Mouse (Mus musculus) midbrain, postnatal 0 days (tissue): Measurements from ENCODE around the gene Tnfaip2. TPM values are rescaled to one million over a fixed set of nuclear protein-coding genes. Genes with fewer than 3 reads are reported as not detected.

Source experiments
- ATAC-seq: fragments of 200-750 bp; cut with Nextera tagmentation; 2 replicates; pipeline ENCODE4 v1.8.0; 2017; ENCODE audit warnings: moderate number of reproducible peaks, mild to moderate bottlenecking, moderate TSS enrichment, moderate library complexity; ENCODE audit not compliant: low FRiP score
- DNase-seq: peaks from one replicate; pipeline ENCODE4 v3.0.0-alpha.2; 2015; ENCODE audit warnings: low spot score
- H3K27ac ChIP-seq: fragments of 300-500 bp; sonication (generic); 2 replicates; pipeline ENCODE4 v1.5.1; 2014; ENCODE audit warnings: low read depth, mild to moderate bottlenecking, low read length, mixed read lengths
- H3K27me3 ChIP-seq: fragments of 300-500 bp; sonication (generic); 2 replicates; pipeline ENCODE4 v1.6.1; 2014; ENCODE audit warnings: low read length, control low read depth, mixed read lengths; ENCODE audit not compliant: insufficient read depth
- H3K36me3 ChIP-seq: fragments of 300-500 bp; sonication (generic); 2 replicates; pipeline ENCODE4 v1.6.1; 2014; ENCODE audit warnings: low read length, control low read depth, mixed read lengths; ENCODE audit not compliant: insufficient read depth
- H3K4me1 ChIP-seq: fragments of 300-500 bp; sonication (generic); 2 replicates; pipeline ENCODE4 v1.6.1; 2014; ENCODE audit warnings: mild to moderate bottlenecking, control low read depth, antibody characterized with exemption, low read length, mixed read lengths; ENCODE audit not compliant: insufficient read depth
- H3K4me2 ChIP-seq: fragments of 300-500 bp; sonication (generic); 2 replicates; pipeline ENCODE4 v1.6.1; 2014; ENCODE audit warnings: low read depth, mild to moderate bottlenecking, low read length, mixed read lengths; ENCODE audit not compliant: poor library complexity, severe bottlenecking
- H3K4me3 ChIP-seq: fragments of 300-500 bp; sonication (generic); 2 replicates; pipeline ENCODE4 v1.5.1; 2014; ENCODE audit warnings: low read depth, mild to moderate bottlenecking, low read length, moderate library complexity
- H3K9ac ChIP-seq: fragments of 300-500 bp; sonication (generic); replicated peaks from 2 replicates; pipeline ENCODE4 v1.6.1; 2014; ENCODE audit warnings: mild to moderate bottlenecking, low read length, moderate library complexity, mixed read lengths; ENCODE audit not compliant: poor library complexity, severe bottlenecking
- H3K9me3 ChIP-seq: fragments of 300-500 bp; sonication (generic); 2 replicates; pipeline ENCODE4 v1.6.1; 2016; ENCODE audit warnings: low read length, control low read depth
- CTCF ChIP-seq: IDR thresholded peaks from 2 replicates; pipeline ENCODE4 v1.5.1; 2016; ENCODE audit warnings: antibody characterized with exemption, mild to moderate bottlenecking
- WGBS: fragments of 180-500 bp; shearing (Covaris S2); extraction: QIAGEN DNeasy Blood & Tissue Kit; methylation state at CpG from one replicate; pipeline ENCODE4 v1.1.7; 2014; 5-methylcytosine and 5-hydroxymethylcytosine counted together
- polyA plus RNA-seq: library from polyadenylated mRNA; unstranded; fragments of >200 nt; fragmentation: Nextera tagmentation; extraction: Ambion mirVana; gene quantifications from 2 replicates; pipeline ENCODE4 v1.2.1, GENCODE M21; 2015
- total RNA-seq: library from RNA; depleted of rRNA; stranded (reverse); fragments of >200 nt; gene quantifications from 2 replicates; pipeline ENCODE4 v1.2.3, GENCODE M21; 2014

Tnfaip2 gene
- total and polyA plus RNA-seq, 2 experiments from 2014 or later, result 0.38 to 1.5 TPM

GRCm38 (mm10) chr12:111419918-111420317, 22.4 kb upstream of the Tnfaip2 start:
- Histone ChIP-seq H3K36me3 (no peaks in the 10 kb centered on the region), H3K9ac (no peak overlapping the region), H3K4me1 (no peaks in the 10 kb centered on the region), H3K27ac (no peak overlapping the region), H3K4me2 (no peak overlapping the region), H3K27me3 (peaks cover 32% of the 10 kb centered on the region), H3K9me3 (no peaks in the 10 kb centered on the region), H3K4me3 (no peak overlapping the region)
- DNase-seq (no peak), ATAC-seq (no peak)
- 88% methylated on average over 5 of the region's 5 CpGs for WGBS
- no peak for TF ChIP-seq CTCF

GRCm38 (mm10) chr12:111420946-111421709, 21.1 kb upstream of the Tnfaip2 start:
- ATAC-seq, result no peak
- H3K27me3 ChIP-seq, result peaks cover 41% of the 10 kb centered on the region
- WGBS, result 50% methylated on average over 7 of the region's 7 CpGs

GRCm38 (mm10) chr12:111422852-111423251, 19.4 kb upstream of the Tnfaip2 start:
- no peak overlapping the region for H3K27ac ChIP-seq
- H3K4me3 ChIP-seq, result peak overlapping the region; percentile 32; the same call in 1 of the 2 replicates
- H3K9ac ChIP-seq, result no peak overlapping the region
- no peaks in the 10 kb centered on the region for H3K4me1 ChIP-seq
- no peaks in the 10 kb centered on the region for H3K9me3 ChIP-seq
- H3K36me3 ChIP-seq, result no peaks in the 10 kb centered on the region
- H3K4me2 ChIP-seq, result no peak overlapping the region
- peaks cover 42% of the 10 kb centered on the region for H3K27me3 ChIP-seq
- ATAC-seq (no peak), DNase-seq (no peak)
- TF ChIP-seq CTCF, result no peak
- WGBS, result 47% methylated on average over 5 of the region's 5 CpGs

More at GRCm38 (mm10) chr12:111420946-111421709, 21.1 kb upstream of the Tnfaip2 start:
- no peaks in the 10 kb centered on the region for H3K4me1 ChIP-seq
- no peak overlapping the region for H3K9ac ChIP-seq
- no peak overlapping the region for H3K4me3 ChIP-seq
- H3K27ac ChIP-seq, result no peak overlapping the region
- no peaks in the 10 kb centered on the region for H3K36me3 ChIP-seq
- no peak for DNase-seq
- H3K4me2 ChIP-seq, result no peak overlapping the region
- no peak for TF ChIP-seq CTCF
- no peaks in the 10 kb centered on the region for H3K9me3 ChIP-seq

GRCm38 (mm10) chr12:111423570-111424129, 18.6 kb upstream of the Tnfaip2 start:
- Histone ChIP-seq H3K27ac (no peak overlapping the region), H3K4me2 (peak overlapping the region; percentile 48), H3K9ac (no peak overlapping the region), H3K36me3 (no peaks in the 10 kb centered on the region), H3K4me3 (peak overlapping the region; percentile 32), H3K4me1 (no peaks in the 10 kb centered on the region), H3K27me3 (peaks cover 50% of the 10 kb centered on the region), H3K9me3 (no peaks in the 10 kb centered on the region)
- 5% methylated on average over 43 of the region's 43 CpGs for WGBS
- no peak for ATAC-seq
- no peak for DNase-seq
- TF ChIP-seq CTCF, result no peak

GRCm38 (mm10) chr12:111424547-111424946, 17.7 kb upstream of the Tnfaip2 start:
- Histone ChIP-seq H3K27ac (no peak overlapping the region), H3K9ac (no peak overlapping the region), H3K4me1 (peaks cover 3% of the 10 kb centered on the region; the same call in 1 of the 2 replicates), H3K27me3 (peaks cover 48% of the 10 kb centered on the region), H3K9me3 (no peaks in the 10 kb centered on the region), H3K36me3 (no peaks in the 10 kb centered on the region), H3K4me3 (no peak overlapping the region), H3K4me2 (no peak overlapping the region)
- 27% methylated on average over 9 of the region's 9 CpGs for WGBS
- no peak for DNase-seq
- no peak for TF ChIP-seq CTCF
- ATAC-seq, result no peak

- H3K4me3 ChIP-seq, result no peak overlapping the region
- H3K4me2 ChIP-seq, result no peak overlapping the region
- 3% methylated on average over 15 of the region's 15 CpGs for WGBS
Measured at GRCm38 (mm10) chr12:111425258-111425657, 17.0 kb upstream of the Tnfaip2 start.

More at GRCm38 (mm10) chr12:111425258-111425657, 17.0 kb upstream of the Tnfaip2 start:
- Histone ChIP-seq H3K9me3 (no peaks in the 10 kb centered on the region), H3K27ac (no peak overlapping the region), H3K9ac (no peak overlapping the region), H3K27me3 (peaks cover 52% of the 10 kb centered on the region), H3K36me3 (no peaks in the 10 kb centered on the region), H3K4me1 (peaks cover 4% of the 10 kb centered on the region; the same call in 1 of the 2 replicates)
- peak; percentile 79 for TF ChIP-seq CTCF
- ATAC-seq (no peak), DNase-seq (peak; percentile 80)
